Mouse (Mus musculus): ENCODE data around the gene Fam129a.
"Not testable (repeated sequence)": the region's sequence is repeated elsewhere in the genome, so short reads cannot be mapped to it uniquely, and the experiment has no call there.

The Fam129a gene

GRCm38 (mm10) chr1:151662958-151663357 lies 92.0 kb downstream of the Fam129a start:
- DNase-seq (ENCODE audit: low spot score in 2 of 2): no peak

- DNase-seq (ENCODE audit: low spot score in 2 of 2): no peak
These were observed 93.4 kb downstream of the Fam129a start for GRCm38 (mm10) chr1:151664384-151664783.

GRCm38 (mm10) chr1:151664837-151665431 lies 93.9 kb downstream of the Fam129a start:
- no peak for DNase-seq (ENCODE audit: low spot score in 2 of 2)

- no peak for DNase-seq (ENCODE audit: low spot score in 2 of 2)
These were observed 96.5 kb downstream of the Fam129a start for GRCm38 (mm10) chr1:151667351-151668074.

GRCm38 (mm10) chr1:151670006-151670591 lies 99.1 kb downstream of the Fam129a start:
- DNase-seq (ENCODE audit: low spot score in 2 of 2): no peak

GRCm38 (mm10) chr1:151675684-151676083 lies 104.7 kb downstream of the Fam129a start:
- DNase-seq (ENCODE audit: low spot score in 2 of 2): no peak

GRCm38 (mm10) chr1:151677185-151677809 lies 106.3 kb downstream of the Fam129a start:
- no peak for DNase-seq (ENCODE audit: low spot score in 2 of 2)

GRCm38 (mm10) chr1:151677975-151678374 lies 107.0 kb downstream of the Fam129a start:
- DNase-seq (ENCODE audit: low spot score in 2 of 2): no peak

GRCm38 (mm10) chr1:151679153-151679552 lies 108.2 kb downstream of the Fam129a start:
- DNase-seq (ENCODE audit: low spot score in 2 of 2): no peak

- no peak for DNase-seq (ENCODE audit: low spot score in 2 of 2)
These were observed 109.1 kb downstream of the Fam129a start for GRCm38 (mm10) chr1:151679883-151680613.

- peak in 1 of 2 experiments; percentile 19 for DNase-seq (ENCODE audit: low spot score in 2 of 2)
These were observed 110.0 kb downstream of the Fam129a start for GRCm38 (mm10) chr1:151680971-151681370.

GRCm38 (mm10) chr1:151682896-151683295 lies 111.9 kb downstream of the Fam129a start:
- no peak for DNase-seq (ENCODE audit: low spot score in 2 of 2)

GRCm38 (mm10) chr1:151684451-151684892 lies 113.5 kb downstream of the Fam129a start:
- DNase-seq (ENCODE audit: low spot score in 2 of 2): no peak

GRCm38 (mm10) chr1:151684978-151685377 lies 114.0 kb downstream of the Fam129a start:
- no peak for DNase-seq (ENCODE audit: low spot score in 2 of 2)

GRCm38 (mm10) chr1:151685666-151686309 lies 114.8 kb downstream of the Fam129a start:
- DNase-seq (ENCODE audit: low spot score in 2 of 2): no peak

GRCm38 (mm10) chr1:151686696-151687095 lies 115.7 kb downstream of the Fam129a start:
- DNase-seq (ENCODE audit: low spot score in 2 of 2): no peak

- DNase-seq (ENCODE audit: low spot score in 2 of 2): no peak
These were observed 118.0 kb downstream of the Fam129a start for GRCm38 (mm10) chr1:151689032-151689431.

- DNase-seq (ENCODE audit: low spot score in 2 of 2): no peak
These were observed 118.6 kb downstream of the Fam129a start for GRCm38 (mm10) chr1:151689561-151689960.

- no peak for DNase-seq (ENCODE audit: low spot score in 2 of 2)
These were observed 119.1 kb downstream of the Fam129a start for GRCm38 (mm10) chr1:151690061-151690460.

GRCm38 (mm10) chr1:151690583-151691193 lies 119.7 kb downstream of the Fam129a start:
- DNase-seq (ENCODE audit: low spot score in 2 of 2): no peak

GRCm38 (mm10) chr1:151692867-151693266 lies 121.9 kb downstream of the Fam129a start:
- not testable (repeated sequence) for DNase-seq (ENCODE audit: low spot score in 2 of 2)
